9 mouse cellular contexts compared by ENCODE assay signal in genomic region chr5:111631572-111632161, GRCm38 (mm10).
DNase-seq lines count a peak whose midpoint lies in the region; ATAC-seq and TF ChIP-seq lines count a peak whose summit lies in the region.
"Had no signal": no experiment of that assay in that cellular context is flagged by ENCODE, and none has a peak within 500 bp of the region (broad histone marks: within the 10 kb centered on the region; RNA-seq: fewer than 3 reads in every experiment).

No protein-coding gene starts in this region.

- intact Hi-C loops in gastrocnemius, postnatal 36 days (cut with DNase I), result no loop called here

- no peaks in the 10 kb centered on the region for H3K9me3 ChIP-seq in ES-Bruce4 (replicated peaks; ENCODE audit: control insufficient read depth, insufficient read depth, low read length, poor library complexity, severe bottlenecking)
- no peaks in the 10 kb centered on the region for H3K9me3 ChIP-seq in hindbrain, embryonic 13.5 days
- H3K9me3 ChIP-seq in liver, embryonic 11.5 days (ENCODE audit: control insufficient read depth, low read length), result peaks cover 6% of the 10 kb centered on the region; the same call in 1 of the 2 replicates
- H3K9me3 ChIP-seq: liver, embryonic 15.5 days had no signal

- peak overlapping the region; percentile 31 for H3K4me3 ChIP-seq in ES-Bruce4 (ENCODE audit: low read depth, low read length)
- no peak overlapping the region for H3K4me3 ChIP-seq in hindbrain, embryonic 13.5 days
- no peak overlapping the region for H3K4me3 ChIP-seq in liver, embryonic 11.5 days (ENCODE audit: low read depth, low read length)
- H3K4me3 ChIP-seq: liver, embryonic 15.5 days had no signal

- H3K27me3 ChIP-seq in ES-Bruce4 (ENCODE audit: control insufficient read depth, insufficient read depth, low read length, poor library complexity, severe bottlenecking), result no peaks in the 10 kb centered on the region
- H3K27me3 ChIP-seq in hindbrain, embryonic 13.5 days, result peaks cover 33% of the 10 kb centered on the region
- H3K27me3 ChIP-seq in liver, embryonic 11.5 days (replicated peaks; ENCODE audit: control insufficient read depth, insufficient read depth, low read length), result no peaks in the 10 kb centered on the region; the same call in none of the 2 replicates
- H3K27me3 ChIP-seq: liver, embryonic 15.5 days had no signal

- H3K4me1 ChIP-seq in ES-Bruce4 (ENCODE audit: control insufficient read depth, insufficient read depth, low read length), result no peaks in the 10 kb centered on the region
- peaks cover 33% of the 10 kb centered on the region for H3K4me1 ChIP-seq in hindbrain, embryonic 13.5 days (replicated peaks)
- peaks cover 7% of the 10 kb centered on the region; the same call in 1 of the 2 replicates for H3K4me1 ChIP-seq in liver, embryonic 11.5 days (replicated peaks; ENCODE audit: control insufficient read depth, insufficient read depth, low read length)
- H3K4me1 ChIP-seq: liver, embryonic 15.5 days had no signal

- DNase-seq in R1 (ENCODE audit: low read depth, low spot score), result peak; percentile 85
- DNase-seq in liver, embryonic 11.5 days (ENCODE audit: low spot score), result peak; percentile 44
- no peak for DNase-seq in gastrocnemius, postnatal 36 days
- no peak for DNase-seq in natural killer cell, adult 2 months (ENCODE audit: low spot score in 2 of 2)
- DNase-seq: gastrocnemius, postnatal 10 days had no signal

- no peak for TF ChIP-seq POLR2A in ES-Bruce4 (IDR thresholded peaks at IDR 0.05; ENCODE audit: insufficient read depth, low read length)

- peak overlapping the region; percentile 34; the same call in 1 of the 2 replicates for H3K9ac ChIP-seq in ES-Bruce4 (ENCODE audit: low read depth, poor library complexity, severe bottlenecking)
- 0 out of 2 replicates have a peak overlapping the region, but pooled peaks have one; percentile 39 for H3K9ac ChIP-seq in hindbrain, embryonic 13.5 days
- H3K9ac ChIP-seq in liver, embryonic 11.5 days (ENCODE audit: low read depth, low read length), result no peak overlapping the region
- H3K9ac ChIP-seq: liver, embryonic 15.5 days had no signal

- H3K27ac ChIP-seq in ES-Bruce4 (ENCODE audit: insufficient read depth, low read length), result peak overlapping the region; percentile 51
- H3K27ac ChIP-seq in hindbrain, embryonic 13.5 days, result peak overlapping the region; percentile 55
- H3K27ac ChIP-seq in liver, embryonic 11.5 days (ENCODE audit: low read depth, low read length), result peak overlapping the region; percentile 79
- H3K27ac ChIP-seq: liver, embryonic 15.5 days had no signal

- no peak for TF ChIP-seq CTCF in ES-Bruce4 (IDR thresholded peaks at IDR 0.05; ENCODE audit: low read depth, low read length)

- H3K36me3 ChIP-seq in ES-Bruce4 (ENCODE audit: control insufficient read depth, insufficient read depth, low read length, poor library complexity, severe bottlenecking), result no peaks in the 10 kb centered on the region
- H3K36me3 ChIP-seq in hindbrain, embryonic 13.5 days, result no peaks in the 10 kb centered on the region
- H3K36me3 ChIP-seq in liver, embryonic 11.5 days (ENCODE audit: control insufficient read depth, insufficient read depth, low read length), result no peaks in the 10 kb centered on the region
- H3K36me3 ChIP-seq: liver, embryonic 15.5 days had no signal

- H3K4me2 ChIP-seq in hindbrain, embryonic 13.5 days, result peak overlapping the region; percentile 29
- no peak overlapping the region for H3K4me2 ChIP-seq in liver, embryonic 11.5 days
- H3K4me2 ChIP-seq: liver, embryonic 15.5 days had no signal

- 0 out of 2 replicates have a peak, but pooled peaks have one; percentile 31 for TF ChIP-seq EP300 in ES-Bruce4 (IDR thresholded peaks at IDR 0.05; ENCODE audit: insufficient read depth, low read depth, low read length)

- WGBS in hindbrain, embryonic 13.5 days, result 9% methylated on average over 18 of the region's 18 CpGs
- 30% methylated on average over 18 of the region's 18 CpGs for WGBS in liver, embryonic 11.5 days

- no peak for ATAC-seq in hindbrain, embryonic 13.5 days (ENCODE audit: low FRiP score)
- no peak for ATAC-seq in liver, embryonic 11.5 days (replicated peaks; ENCODE audit: low FRiP score)
- no peak for ATAC-seq in CD4-positive, CD25-positive, alpha-beta regulatory T cell, adult 4 months

Comparison
In these comparisons a context has a peak if more than half of its experiments do, and no peak if none do; other contexts are left out.
1. DNase-seq: peak in R1 (single experiment) and liver, embryonic 11.5 days (single experiment); none in gastrocnemius, postnatal 36 days (0 of 2) and natural killer cell, adult 2 months (0 of 2).
2. Peak in every context shown above with its lines, with median percentiles within 50 percentile points of each other: H3K27ac ChIP-seq.